Mouse (Mus musculus): ENCODE measurements around the gene Chn2. TPM values are rescaled to one million over a fixed set of nuclear protein-coding genes. Genes with fewer than 3 reads are reported as not detected.

The Chn2 gene
- polyA plus RNA-seq, 1 experiment from 2014 or later: 23.5 TPM

DNA sequence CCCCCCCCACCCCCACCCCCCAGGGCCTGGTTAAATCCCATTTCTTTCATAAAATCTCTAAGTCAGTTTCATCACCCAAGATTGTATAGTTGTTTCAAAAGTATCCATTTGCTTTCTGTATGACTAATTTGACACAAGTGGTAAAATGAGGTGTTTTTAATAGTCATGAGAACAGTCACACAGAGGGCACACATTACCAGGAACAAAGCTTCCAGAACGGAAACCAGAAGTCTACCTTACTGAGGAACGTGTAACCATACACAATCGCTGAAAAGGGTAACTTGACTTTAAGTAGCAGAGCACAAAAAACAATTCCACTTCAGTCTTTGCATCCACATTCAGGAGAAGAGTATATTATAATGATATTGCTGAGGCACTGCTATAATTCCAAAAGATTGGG lies 53.6 kb downstream of the Chn2 start:
- ATAC-seq (ENCODE audit: low read depth): no peak
- Histone ChIP-seq H3K4me1 (ENCODE audit: control insufficient read depth, insufficient read depth, low read length) (no peaks in the 10 kb centered on the region), H3K27ac (ENCODE audit: low read depth, low read length) (no peak overlapping the region), H3K4me3 (ENCODE audit: low read depth, low read length) (no peak overlapping the region), H3K9me3 (ENCODE audit: control insufficient read depth, low read length) (no peaks in the 10 kb centered on the region), H3K27me3 (ENCODE audit: control insufficient read depth, insufficient read depth, low read length) (no peaks in the 10 kb centered on the region), H3K36me3 (ENCODE audit: control insufficient read depth, insufficient read depth, low read length) (no peaks in the 10 kb centered on the region), H3K4me2 (ENCODE audit: low read depth, low read length) (no peak overlapping the region), H3K9ac (replicated peaks; ENCODE audit: low read depth, low read length) (no peak overlapping the region)
- 87% methylated on average over 3 of the region's 3 CpGs for WGBS

DNA sequence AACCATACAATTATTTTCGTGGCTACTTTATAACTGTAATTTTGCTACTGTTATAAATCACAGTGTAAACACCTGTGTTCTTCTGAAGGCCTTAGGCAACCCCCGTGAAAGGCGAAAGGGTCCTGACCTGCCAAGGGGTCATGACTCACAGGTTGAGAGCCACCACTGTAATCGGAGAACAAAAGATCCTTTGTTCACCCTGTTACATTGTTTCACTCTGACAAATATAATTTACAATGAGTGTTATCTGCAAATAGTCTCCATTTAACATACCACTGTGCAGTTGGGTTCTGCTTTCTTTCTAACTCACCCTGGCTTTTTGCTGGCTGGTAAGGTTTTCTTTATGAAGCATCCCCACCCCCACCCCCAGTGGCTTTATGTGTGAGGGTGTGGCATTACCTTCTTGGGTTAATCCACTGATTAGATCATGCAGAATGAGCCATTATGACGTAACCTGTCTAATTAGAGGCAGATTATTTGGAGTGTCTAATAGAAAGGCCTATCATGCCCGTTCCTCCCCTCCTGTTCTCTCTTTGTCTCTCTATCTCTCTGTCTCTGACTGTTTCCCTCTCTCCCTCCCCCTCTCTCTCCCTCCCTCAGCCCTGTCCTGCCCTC lies 56.9 kb downstream of the Chn2 start:
- H3K36me3 ChIP-seq (ENCODE audit: control insufficient read depth, insufficient read depth, low read length): no peaks in the 10 kb centered on the region
- no peak overlapping the region for H3K4me3 ChIP-seq (ENCODE audit: low read depth, low read length)
- ATAC-seq (ENCODE audit: low read depth): no peak

DNA sequence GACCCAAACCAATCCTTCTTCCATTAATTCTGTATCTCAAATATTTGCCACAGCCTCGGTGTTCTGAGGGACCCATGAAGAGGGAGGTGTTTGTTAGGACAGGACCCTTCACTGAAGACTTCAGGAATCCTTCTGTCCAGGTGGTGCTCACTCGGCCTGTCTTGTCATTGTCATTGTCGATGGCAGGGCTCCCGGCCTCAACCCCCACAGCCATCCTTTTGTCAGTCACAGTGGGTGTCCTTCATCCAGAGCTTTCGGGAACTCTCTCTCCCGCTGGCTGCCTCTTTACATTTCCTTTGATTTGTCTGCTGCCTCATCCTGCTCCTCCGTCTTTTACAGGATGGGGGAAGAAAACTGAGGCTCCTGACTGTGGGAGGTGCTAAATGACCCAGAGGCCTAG lies 57.5 kb downstream of the Chn2 start:
- Histone ChIP-seq H3K27ac (ENCODE audit: low read depth, low read length) (no peak overlapping the region), H3K4me3 (ENCODE audit: low read depth, low read length) (no peak overlapping the region), H3K27me3 (ENCODE audit: control insufficient read depth, insufficient read depth, low read length) (no peaks in the 10 kb centered on the region), H3K36me3 (ENCODE audit: control insufficient read depth, insufficient read depth, low read length) (no peaks in the 10 kb centered on the region), H3K9me3 (ENCODE audit: control insufficient read depth, low read length) (no peaks in the 10 kb centered on the region), H3K4me1 (ENCODE audit: control insufficient read depth, insufficient read depth, low read length) (no peaks in the 10 kb centered on the region), H3K9ac (replicated peaks; ENCODE audit: low read depth, low read length) (no peak overlapping the region), H3K4me2 (ENCODE audit: low read depth, low read length) (no peak overlapping the region)
- no peak for ATAC-seq (ENCODE audit: low read depth)
- 7% methylated on average over 7 of the region's 7 CpGs for WGBS

More for the DNA sequence above, 56.9 kb downstream of the Chn2 start:
- Histone ChIP-seq H3K9me3 (ENCODE audit: control insufficient read depth, low read length) (no peaks in the 10 kb centered on the region), H3K27ac (ENCODE audit: low read depth, low read length) (no peak overlapping the region), H3K9ac (replicated peaks; ENCODE audit: low read depth, low read length) (no peak overlapping the region), H3K4me2 (ENCODE audit: low read depth, low read length) (no peak overlapping the region), H3K4me1 (ENCODE audit: control insufficient read depth, insufficient read depth, low read length) (no peaks in the 10 kb centered on the region), H3K27me3 (ENCODE audit: control insufficient read depth, insufficient read depth, low read length) (no peaks in the 10 kb centered on the region)
- 11% methylated on average over 6 of the region's 6 CpGs for WGBS

DNA sequence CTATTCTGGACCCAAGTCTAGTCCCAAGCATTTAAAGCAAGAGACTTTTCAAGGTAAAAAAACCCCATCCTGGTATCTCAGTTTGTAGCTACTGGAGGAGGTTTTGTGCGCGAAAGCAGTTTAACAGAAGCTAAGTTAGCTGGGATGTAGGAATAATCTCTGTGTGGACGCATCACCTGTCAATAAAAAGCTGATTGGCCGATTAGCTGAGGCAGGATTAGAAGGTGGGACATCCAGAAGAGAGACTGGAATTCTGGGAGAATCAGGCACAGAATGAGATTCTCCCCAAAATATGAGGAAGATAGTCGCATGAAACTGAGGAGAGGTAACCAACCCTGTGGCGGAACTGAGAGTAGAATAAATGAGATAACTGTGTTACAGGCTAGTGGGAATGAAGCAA lies 59.0 kb downstream of the Chn2 start:
- Histone ChIP-seq H3K9ac (replicated peaks; ENCODE audit: low read depth, low read length) (no peak overlapping the region), H3K4me1 (ENCODE audit: control insufficient read depth, insufficient read depth, low read length) (no peaks in the 10 kb centered on the region), H3K4me2 (ENCODE audit: low read depth, low read length) (no peak overlapping the region), H3K27me3 (ENCODE audit: control insufficient read depth, insufficient read depth, low read length) (no peaks in the 10 kb centered on the region), H3K36me3 (ENCODE audit: control insufficient read depth, insufficient read depth, low read length) (no peaks in the 10 kb centered on the region), H3K27ac (ENCODE audit: low read depth, low read length) (no peak overlapping the region), H3K4me3 (ENCODE audit: low read depth, low read length) (no peak overlapping the region), H3K9me3 (ENCODE audit: control insufficient read depth, low read length) (no peaks in the 10 kb centered on the region)
- 95% methylated on average over 6 of the region's 6 CpGs for whole genome bisulfite sequencing
- ATAC-seq (ENCODE audit: low read depth): no peak

DNA sequence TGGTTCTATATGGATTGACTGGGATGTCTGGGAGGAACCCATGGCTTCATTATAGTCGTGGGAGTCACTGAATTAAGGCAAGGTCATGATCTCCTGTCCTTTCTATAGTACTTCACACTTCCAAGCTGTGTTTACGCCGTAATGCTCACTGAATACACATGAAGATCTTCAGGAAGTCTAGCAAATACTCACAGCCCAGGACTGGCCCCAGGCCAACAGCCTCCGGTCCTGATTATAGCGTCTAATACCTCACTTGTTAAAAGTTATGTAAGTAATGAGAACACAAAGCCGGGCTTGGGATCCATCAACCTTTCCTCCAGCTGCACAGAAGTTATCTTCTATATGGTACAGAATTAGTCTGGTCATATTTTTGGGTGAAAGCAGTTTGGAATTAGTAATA lies 60.3 kb downstream of the Chn2 start:
- no peaks in the 10 kb centered on the region for H3K9me3 ChIP-seq (ENCODE audit: control insufficient read depth, low read length)
- 63% methylated on average over 6 of the region's 6 CpGs for WGBS
- no peaks in the 10 kb centered on the region for H3K36me3 ChIP-seq (ENCODE audit: control insufficient read depth, insufficient read depth, low read length)
- no peak overlapping the region for H3K27ac ChIP-seq (ENCODE audit: low read depth, low read length)
- H3K27me3 ChIP-seq (ENCODE audit: control insufficient read depth, insufficient read depth, low read length): no peaks in the 10 kb centered on the region
- no peak overlapping the region for H3K9ac ChIP-seq (replicated peaks; ENCODE audit: low read depth, low read length)
- H3K4me2 ChIP-seq (ENCODE audit: low read depth, low read length): no peak overlapping the region
- no peak overlapping the region for H3K4me3 ChIP-seq (ENCODE audit: low read depth, low read length)
- no peaks in the 10 kb centered on the region for H3K4me1 ChIP-seq (ENCODE audit: control insufficient read depth, insufficient read depth, low read length)
- ATAC-seq (ENCODE audit: low read depth): no peak

DNA sequence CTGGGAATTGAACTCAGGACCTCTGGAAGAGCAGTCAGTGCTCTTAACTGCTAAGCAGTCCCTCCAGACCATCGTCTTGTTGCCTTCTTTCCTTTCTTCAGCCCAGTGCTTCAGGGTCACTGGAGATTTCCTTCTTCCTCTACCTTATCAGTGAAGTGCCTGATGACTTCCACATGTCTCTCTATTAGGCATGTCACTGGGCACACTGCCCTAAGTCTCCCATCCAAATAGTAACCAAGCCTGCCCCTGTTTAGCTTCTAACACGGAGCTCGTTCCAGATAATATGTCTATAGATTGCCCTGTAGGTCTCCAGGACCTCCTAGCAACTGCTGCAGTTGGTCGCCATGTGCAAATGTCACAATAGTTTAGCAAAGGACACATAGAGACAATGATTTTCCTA lies 62.9 kb downstream of the Chn2 start:
- no peak overlapping the region for H3K4me3 ChIP-seq (ENCODE audit: low read depth, low read length)
- no peaks in the 10 kb centered on the region for H3K4me1 ChIP-seq (ENCODE audit: control insufficient read depth, insufficient read depth, low read length)
- H3K9me3 ChIP-seq (ENCODE audit: control insufficient read depth, low read length): no peaks in the 10 kb centered on the region
- no peak overlapping the region for H3K9ac ChIP-seq (replicated peaks; ENCODE audit: low read depth, low read length)
- H3K36me3 ChIP-seq (ENCODE audit: control insufficient read depth, insufficient read depth, low read length): no peaks in the 10 kb centered on the region
- H3K4me2 ChIP-seq (ENCODE audit: low read depth, low read length): no peak overlapping the region
- H3K27me3 ChIP-seq (ENCODE audit: control insufficient read depth, insufficient read depth, low read length): no peaks in the 10 kb centered on the region
- no peak for ATAC-seq (ENCODE audit: low read depth)
- 89% methylated on average over 4 of the region's 4 CpGs for WGBS
- H3K27ac ChIP-seq (ENCODE audit: low read depth, low read length): no peak overlapping the region

DNA sequence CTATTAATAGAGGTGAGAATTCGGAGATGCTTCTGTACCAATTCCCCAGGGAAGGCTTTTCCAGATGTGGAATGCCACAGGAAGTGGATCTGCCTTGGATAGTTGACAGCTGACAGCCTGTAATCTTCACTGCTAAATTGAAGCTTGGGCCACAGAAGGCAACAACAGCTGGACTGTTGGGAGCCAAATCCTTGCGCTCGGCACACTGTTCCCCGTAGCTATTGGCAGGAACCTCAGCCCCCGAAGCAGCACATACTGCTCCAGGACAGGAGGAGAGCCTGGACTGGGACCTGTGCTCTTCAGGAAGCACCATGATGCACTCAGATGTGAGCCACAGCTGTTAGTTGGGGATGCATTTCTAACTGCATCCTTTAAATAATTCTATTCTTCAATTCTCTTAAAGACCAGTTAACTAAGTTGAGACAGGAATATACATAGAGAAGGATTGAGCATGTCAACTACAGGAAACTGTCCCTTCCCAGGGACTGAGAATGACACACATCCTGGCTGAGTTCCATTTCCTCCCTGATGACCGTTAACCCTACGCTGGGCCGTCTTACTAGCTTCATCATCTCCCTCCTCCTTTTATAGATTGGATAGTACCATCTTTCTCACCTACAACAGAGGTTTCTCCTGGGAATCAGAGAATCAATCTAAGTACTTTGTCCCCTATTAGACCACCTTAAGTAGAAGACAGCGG lies 64.1 kb downstream of the Chn2 start:
- Histone ChIP-seq H3K9ac (replicated peaks; ENCODE audit: low read depth, low read length) (no peak overlapping the region), H3K36me3 (ENCODE audit: control insufficient read depth, insufficient read depth, low read length) (no peaks in the 10 kb centered on the region), H3K27ac (ENCODE audit: low read depth, low read length) (no peak overlapping the region), H3K4me2 (ENCODE audit: low read depth, low read length) (no peak overlapping the region), H3K4me1 (ENCODE audit: control insufficient read depth, insufficient read depth, low read length) (no peaks in the 10 kb centered on the region), H3K27me3 (ENCODE audit: control insufficient read depth, insufficient read depth, low read length) (no peaks in the 10 kb centered on the region), H3K9me3 (ENCODE audit: control insufficient read depth, low read length) (no peaks in the 10 kb centered on the region), H3K4me3 (ENCODE audit: low read depth, low read length) (no peak overlapping the region)
- WGBS: 73% methylated on average over 9 of the region's 9 CpGs
- no peak for ATAC-seq (ENCODE audit: low read depth)

DNA sequence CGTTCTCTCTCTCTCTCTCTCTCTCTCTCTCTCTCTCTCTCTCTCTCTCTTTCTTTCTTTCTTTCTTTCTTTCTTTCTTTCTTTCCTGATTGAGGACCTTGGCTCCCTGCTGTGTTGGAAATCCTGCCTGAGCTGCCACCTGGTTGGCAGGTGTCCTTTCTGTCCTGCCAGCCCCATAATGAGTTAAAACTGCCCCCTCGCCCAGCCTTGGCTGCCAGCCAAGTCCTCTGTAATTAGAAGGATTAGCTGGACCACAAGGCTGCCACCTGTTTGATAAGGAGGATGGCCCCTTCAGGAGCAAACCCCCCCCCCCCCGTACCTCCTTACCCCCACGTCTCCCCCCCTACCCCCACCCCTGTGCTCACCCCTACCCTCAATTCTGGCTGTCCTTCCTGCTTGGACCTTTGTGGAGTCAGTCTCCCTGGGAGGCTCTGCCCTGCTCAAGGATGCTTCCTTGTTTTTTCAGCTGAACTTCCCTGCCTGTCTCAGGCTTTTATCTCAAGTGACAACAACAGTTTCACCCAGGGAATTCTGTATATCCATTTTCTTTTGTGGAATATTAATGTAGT lies 72.1 kb downstream of the Chn2 start:
- WGBS: 19% methylated on average over 3 of the region's 4 CpGs
- no peak overlapping the region for H3K4me3 ChIP-seq (ENCODE audit: low read depth, low read length)
- no peak for ATAC-seq (ENCODE audit: low read depth)

DNA sequence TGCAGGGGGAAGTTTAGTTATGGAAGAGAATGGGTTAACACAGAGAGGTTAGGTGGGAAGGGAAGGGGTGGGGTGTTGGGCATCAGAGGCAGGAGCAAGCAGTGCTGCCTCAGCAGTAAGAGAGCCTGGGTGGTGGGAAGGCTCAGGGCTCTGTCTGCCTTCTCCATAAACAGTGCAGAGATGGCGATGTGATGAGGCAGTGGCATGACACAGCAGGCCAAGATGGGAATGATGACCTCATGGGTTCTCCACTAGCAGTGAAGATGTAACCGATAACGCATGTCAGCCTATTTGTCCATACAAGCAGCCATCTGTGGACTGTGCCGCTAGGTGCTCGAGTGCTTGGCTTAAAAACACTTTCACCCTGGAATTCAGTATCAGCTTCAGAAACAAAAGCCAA lies 74.0 kb downstream of the Chn2 start:
- no peak for ATAC-seq (ENCODE audit: low read depth)
- Histone ChIP-seq H3K27ac (ENCODE audit: low read depth, low read length) (no peak overlapping the region), H3K9ac (replicated peaks; ENCODE audit: low read depth, low read length) (no peak overlapping the region), H3K4me2 (ENCODE audit: low read depth, low read length) (no peak overlapping the region), H3K36me3 (ENCODE audit: control insufficient read depth, insufficient read depth, low read length) (no peaks in the 10 kb centered on the region), H3K4me1 (ENCODE audit: control insufficient read depth, insufficient read depth, low read length) (no peaks in the 10 kb centered on the region), H3K4me3 (ENCODE audit: low read depth, low read length) (no peak overlapping the region), H3K9me3 (ENCODE audit: control insufficient read depth, low read length) (no peaks in the 10 kb centered on the region), H3K27me3 (ENCODE audit: control insufficient read depth, insufficient read depth, low read length) (no peaks in the 10 kb centered on the region)
- 84% methylated on average over 5 of the region's 5 CpGs for WGBS

More for the DNA sequence above, 72.1 kb downstream of the Chn2 start:
- H3K27me3 ChIP-seq (ENCODE audit: control insufficient read depth, insufficient read depth, low read length): no peaks in the 10 kb centered on the region
- H3K36me3 ChIP-seq (ENCODE audit: control insufficient read depth, insufficient read depth, low read length): no peaks in the 10 kb centered on the region
- no peak overlapping the region for H3K4me2 ChIP-seq (ENCODE audit: low read depth, low read length)
- H3K9ac ChIP-seq (replicated peaks; ENCODE audit: low read depth, low read length): no peak overlapping the region
- no peaks in the 10 kb centered on the region for H3K9me3 ChIP-seq (ENCODE audit: control insufficient read depth, low read length)
- no peaks in the 10 kb centered on the region for H3K4me1 ChIP-seq (ENCODE audit: control insufficient read depth, insufficient read depth, low read length)
- H3K27ac ChIP-seq (ENCODE audit: low read depth, low read length): no peak overlapping the region

Measured in neural tube, embryonic 14.5 days (tissue).